Mouse (Mus musculus): ENCODE results near the gene Cd3e. TPM values are rescaled to one million over a fixed set of nuclear protein-coding genes. Genes with fewer than 3 reads are reported as not detected.
"Not testable (repeated sequence)": the region's sequence is repeated elsewhere in the genome, so short reads cannot be mapped to it uniquely, and the experiment has no call there.

The Cd3e gene
- polyA plus RNA-seq, 1 experiment from 2014 or later, result not detected

- Histone ChIP-seq H3K4me2 (replicated peaks; ENCODE audit: low read depth, low read length) (no peak overlapping the region), H3K9ac (ENCODE audit: low read depth, low read length) (no peak overlapping the region), H3K27ac (ENCODE audit: low read depth, low read length) (no peak overlapping the region), H3K9me3 (ENCODE audit: control insufficient read depth, low read length) (no peaks in the 10 kb centered on the region), H3K36me3 (ENCODE audit: control insufficient read depth, insufficient read depth, low read length) (no peaks in the 10 kb centered on the region), H3K4me1 (replicated peaks; ENCODE audit: control insufficient read depth, insufficient read depth, low read length) (no peaks in the 10 kb centered on the region), H3K4me3 (ENCODE audit: low read depth, low read length) (no peak overlapping the region), H3K27me3 (ENCODE audit: control insufficient read depth, insufficient read depth, low read length) (no peaks in the 10 kb centered on the region)
- DNase-seq (ENCODE audit: low spot score) (no peak), ATAC-seq (ENCODE audit: low FRiP score) (no peak)
- WGBS, result 87% methylated on average over 2 of the region's 2 CpGs
Observed at GRCm38 (mm10) chr9:44981104-44981503, 28.3 kb downstream of the Cd3e start.

- Histone ChIP-seq H3K4me2 (replicated peaks; ENCODE audit: low read depth, low read length) (no peak within 1 kb of the TSS), H3K4me3 (ENCODE audit: low read depth, low read length) (no peak within 1 kb of the TSS), H3K9me3 (ENCODE audit: control insufficient read depth, low read length) (no peaks in the 10 kb centered on the region), H3K9ac (ENCODE audit: low read depth, low read length) (no peak within 1 kb of the TSS), H3K4me1 (replicated peaks; ENCODE audit: control insufficient read depth, insufficient read depth, low read length) (no peaks in the 10 kb centered on the region), H3K36me3 (ENCODE audit: control insufficient read depth, insufficient read depth, low read length) (no peaks in the 10 kb centered on the region), H3K27me3 (ENCODE audit: control insufficient read depth, insufficient read depth, low read length) (no peaks in the 10 kb centered on the region), H3K27ac (ENCODE audit: low read depth, low read length) (no peak within 1 kb of the TSS)
- WGBS, result 78% methylated on average over 3 of the region's 3 CpGs
- DNase-seq (ENCODE audit: low spot score) (no peak), ATAC-seq (ENCODE audit: low FRiP score) (no peak)
Observed at GRCm38 (mm10) chr9:44980242-44980641, 29.2 kb downstream of the Cd3e start, which contains the start of gene Cd3g. Cd3g (minus strand) TSS chr9:44980431.

GRCm38 (mm10) chr9:44979806-44980205 lies 29.6 kb downstream of the Cd3e start:
- WGBS, result 81% methylated on average over 7 of the region's 7 CpGs
- H3K4me2 ChIP-seq (replicated peaks; ENCODE audit: low read depth, low read length), result no peak overlapping the region
- ATAC-seq (ENCODE audit: low FRiP score) (no peak), DNase-seq (ENCODE audit: low spot score) (no peak)
- H3K4me3 ChIP-seq (ENCODE audit: low read depth, low read length), result no peak overlapping the region
- H3K27me3 ChIP-seq (ENCODE audit: control insufficient read depth, insufficient read depth, low read length), result no peaks in the 10 kb centered on the region
- H3K9ac ChIP-seq (ENCODE audit: low read depth, low read length), result no peak overlapping the region
- H3K4me1 ChIP-seq (replicated peaks; ENCODE audit: control insufficient read depth, insufficient read depth, low read length), result no peaks in the 10 kb centered on the region
- no peaks in the 10 kb centered on the region for H3K36me3 ChIP-seq (ENCODE audit: control insufficient read depth, insufficient read depth, low read length)
- H3K9me3 ChIP-seq (ENCODE audit: control insufficient read depth, low read length), result no peaks in the 10 kb centered on the region
- H3K27ac ChIP-seq (ENCODE audit: low read depth, low read length), result no peak overlapping the region

GRCm38 (mm10) chr9:44977813-44978212 lies 31.6 kb downstream of the Cd3e start:
- H3K9me3 ChIP-seq (ENCODE audit: control insufficient read depth, low read length), result no peaks in the 10 kb centered on the region
- H3K9ac ChIP-seq (ENCODE audit: low read depth, low read length), result no peak overlapping the region
- peaks cover 2% of the 10 kb centered on the region; the same call in 1 of the 2 replicates for H3K27me3 ChIP-seq (ENCODE audit: control insufficient read depth, insufficient read depth, low read length)
- H3K4me3 ChIP-seq (ENCODE audit: low read depth, low read length), result no peak overlapping the region
- DNase-seq (ENCODE audit: low spot score) (no peak), ATAC-seq (ENCODE audit: low FRiP score) (no peak)
- no peak overlapping the region for H3K27ac ChIP-seq (ENCODE audit: low read depth, low read length)
- no peak overlapping the region for H3K4me2 ChIP-seq (replicated peaks; ENCODE audit: low read depth, low read length)
- 79% methylated on average over 6 of the region's 6 CpGs for WGBS
- no peaks in the 10 kb centered on the region for H3K36me3 ChIP-seq (ENCODE audit: control insufficient read depth, insufficient read depth, low read length)
- no peaks in the 10 kb centered on the region for H3K4me1 ChIP-seq (replicated peaks; ENCODE audit: control insufficient read depth, insufficient read depth, low read length)

GRCm38 (mm10) chr9:44969450-44969849 lies 40.0 kb downstream of the Cd3e start:
- Histone ChIP-seq H3K4me2 (replicated peaks; ENCODE audit: low read depth, low read length) (no peak overlapping the region), H3K9ac (ENCODE audit: low read depth, low read length) (no peak overlapping the region), H3K4me3 (ENCODE audit: low read depth, low read length) (no peak overlapping the region), H3K4me1 (replicated peaks; ENCODE audit: control insufficient read depth, insufficient read depth, low read length) (no peaks in the 10 kb centered on the region; the same call in 1 of the 2 replicates), H3K27ac (ENCODE audit: low read depth, low read length) (no peak overlapping the region), H3K9me3 (ENCODE audit: control insufficient read depth, low read length) (no peaks in the 10 kb centered on the region), H3K27me3 (ENCODE audit: control insufficient read depth, insufficient read depth, low read length) (peaks cover 2% of the 10 kb centered on the region; the same call in 1 of the 2 replicates), H3K36me3 (ENCODE audit: control insufficient read depth, insufficient read depth, low read length) (no peaks in the 10 kb centered on the region)
- 85% methylated on average over 1 of the region's 1 CpGs for WGBS
- ATAC-seq (ENCODE audit: low FRiP score) (no peak), DNase-seq (ENCODE audit: low spot score) (no peak)

- not testable (repeated sequence) for H3K9ac ChIP-seq (ENCODE audit: low read depth, low read length); H3K4me2 ChIP-seq (replicated peaks; ENCODE audit: low read depth, low read length); ATAC-seq (ENCODE audit: low FRiP score); H3K9me3 ChIP-seq (ENCODE audit: control insufficient read depth, low read length); H3K36me3 ChIP-seq (ENCODE audit: control insufficient read depth, insufficient read depth, low read length); H3K27ac ChIP-seq (ENCODE audit: low read depth, low read length); DNase-seq (ENCODE audit: low spot score); H3K27me3 ChIP-seq (ENCODE audit: control insufficient read depth, insufficient read depth, low read length); H3K4me1 ChIP-seq (replicated peaks; ENCODE audit: control insufficient read depth, insufficient read depth, low read length); H3K4me3 ChIP-seq (ENCODE audit: low read depth, low read length)
- 85% methylated on average over 5 of the region's 5 CpGs for WGBS
Observed at GRCm38 (mm10) chr9:44967763-44968162, 41.7 kb downstream of the Cd3e start.

GRCm38 (mm10) chr9:44966815-44967242 lies 42.6 kb downstream of the Cd3e start:
- H3K27me3 ChIP-seq (ENCODE audit: control insufficient read depth, insufficient read depth, low read length), result no peaks in the 10 kb centered on the region
- no peaks in the 10 kb centered on the region for H3K36me3 ChIP-seq (ENCODE audit: control insufficient read depth, insufficient read depth, low read length)
- no peaks in the 10 kb centered on the region for H3K9me3 ChIP-seq (ENCODE audit: control insufficient read depth, low read length)
- H3K9ac ChIP-seq (ENCODE audit: low read depth, low read length), result no peak overlapping the region
- WGBS, result 28% methylated on average over 3 of the region's 3 CpGs
- no peak overlapping the region for H3K27ac ChIP-seq (ENCODE audit: low read depth, low read length)
- H3K4me1 ChIP-seq (replicated peaks; ENCODE audit: control insufficient read depth, insufficient read depth, low read length), result no peaks in the 10 kb centered on the region; the same call in 1 of the 2 replicates
- no peak overlapping the region for H3K4me2 ChIP-seq (replicated peaks; ENCODE audit: low read depth, low read length)
- DNase-seq (ENCODE audit: low spot score) (peak; percentile 74), ATAC-seq (ENCODE audit: low FRiP score) (no peak)
- H3K4me3 ChIP-seq (ENCODE audit: low read depth, low read length), result no peak overlapping the region

- Histone ChIP-seq H3K4me2 (replicated peaks; ENCODE audit: low read depth, low read length) (peak overlapping the region; percentile 55), H3K4me3 (ENCODE audit: low read depth, low read length) (peak overlapping the region; percentile 88), H3K4me1 (replicated peaks; ENCODE audit: control insufficient read depth, insufficient read depth, low read length) (no peaks in the 10 kb centered on the region; the same call in 1 of the 2 replicates), H3K9ac (ENCODE audit: low read depth, low read length) (peak overlapping the region; percentile 54; the same call in 1 of the 2 replicates), H3K9me3 (ENCODE audit: control insufficient read depth, low read length) (no peaks in the 10 kb centered on the region), H3K27me3 (ENCODE audit: control insufficient read depth, insufficient read depth, low read length) (no peaks in the 10 kb centered on the region), H3K27ac (ENCODE audit: low read depth, low read length) (no peak overlapping the region), H3K36me3 (ENCODE audit: control insufficient read depth, insufficient read depth, low read length) (no peaks in the 10 kb centered on the region)
- ATAC-seq (ENCODE audit: low FRiP score) (peak; percentile 9; the same call in 1 of the 2 replicates), DNase-seq (ENCODE audit: low spot score) (peak; percentile 1)
- 14% methylated on average over 10 of the region's 10 CpGs for WGBS
Observed at GRCm38 (mm10) chr9:44965833-44966466, 43.5 kb downstream of the Cd3e start.

All from hindbrain, embryonic 11.5 days (tissue).